Mouse (Mus musculus) MEL (cell line): ENCODE data around the gene Nek2. TPM values are rescaled to one million over a fixed set of nuclear protein-coding genes. Genes with fewer than 3 reads are reported as not detected.

Source experiments
- DNase-seq: peaks from one replicate; pipeline ENCODE4 v3.0.0; 2011; ENCODE audit warnings: low read depth, low spot score
- H3K27ac ChIP-seq: 2 replicates; pipeline ENCODE4 v1.5.1; 2012; ENCODE audit warnings: low read depth, mild to moderate bottlenecking, control low read depth, low read length, moderate library complexity; ENCODE audit not compliant: control insufficient read depth
- H3K27me3 ChIP-seq, 2 experiments: fragments of 150-350 bp in 1 of 2; sonication (generic) in 1 of 2; 2 replicates each; pipeline ENCODE4 v1.6.1; 2012; ENCODE audit warnings: low read length in 2 of 2, mild to moderate bottlenecking in 2 of 2, improper control_type of control experiment in 1 of 2, moderate library complexity in 1 of 2; ENCODE audit not compliant: insufficient read depth in 2 of 2, control insufficient read depth in 1 of 2
- H3K36me3 ChIP-seq, 2 experiments: 2 replicates each; pipeline ENCODE4 v1.6.1; 2012 to 2014; ENCODE audit warnings: low read length in 2 of 2, improper control_type of control experiment in 1 of 2, inconsistent platforms in 1 of 2, mild to moderate bottlenecking in 1 of 2; ENCODE audit not compliant: insufficient read depth in 2 of 2, control insufficient read depth in 1 of 2
- H3K4me1 ChIP-seq, 2 experiments: fragments of 150-350 bp in 1 of 2; sonication (generic) in 1 of 2; 2 replicates each; pipeline ENCODE4 v1.6.1; 2012; ENCODE audit warnings: low read length in 2 of 2, improper control_type of control experiment in 1 of 2, mild to moderate bottlenecking in 1 of 2; ENCODE audit not compliant: insufficient read depth in 2 of 2, control insufficient read depth in 1 of 2
- H3K4me3 ChIP-seq, 2 experiments: fragments of 150-350 bp in 1 of 2; sonication (generic) in 1 of 2; 2 replicates each; pipeline ENCODE4 v1.5.1; 2012; ENCODE audit warnings: low read depth in 2 of 2, low read length in 2 of 2, mild to moderate bottlenecking in 2 of 2, moderate library complexity in 2 of 2, control low read depth in 1 of 2, improper control_type of control experiment in 1 of 2; ENCODE audit not compliant: control insufficient read depth in 1 of 2, insufficient read depth in 1 of 2
- H3K79me2 ChIP-seq: 2 replicates; pipeline ENCODE4 v1.6.1; 2012; ENCODE audit warnings: mild to moderate bottlenecking, low read length, moderate library complexity; ENCODE audit not compliant: control insufficient read depth, poor library complexity, insufficient read depth
- H3K9ac ChIP-seq: 2 replicates; pipeline ENCODE4 v1.6.1; 2012; ENCODE audit warnings: low read depth, mild to moderate bottlenecking, control low read depth, low read length, moderate library complexity; ENCODE audit not compliant: control insufficient read depth, poor library complexity, severe bottlenecking
- H3K9me3 ChIP-seq: fragments of 150-350 bp; sonication (generic); replicated peaks from 2 replicates; pipeline ENCODE4 v1.6.1; 2012; ENCODE audit warnings: mild to moderate bottlenecking, low read length, improper control_type of control experiment, moderate library complexity; ENCODE audit not compliant: insufficient read depth
- CHD1 ChIP-seq: IDR thresholded peaks from 2 replicates; pipeline ENCODE4 v1.6.1; 2012; ENCODE audit warnings: low read depth, mild to moderate bottlenecking, inconsistent platforms, low read length, improper control_type of control experiment
- CHD2 ChIP-seq: IDR thresholded peaks from 2 replicates; pipeline ENCODE4 v1.6.1; 2011; ENCODE audit warnings: low read length, improper control_type of control experiment
- E2F4 ChIP-seq: IDR thresholded peaks from 2 replicates; pipeline ENCODE4 v1.6.1; 2011; ENCODE audit warnings: low read depth, low read length, improper control_type of control experiment, borderline replicate concordance
- ELF1 ChIP-seq: IDR thresholded peaks from 2 replicates; pipeline ENCODE4 v1.6.1; 2014; ENCODE audit warnings: low read depth, mild to moderate bottlenecking, inconsistent platforms, low read length, improper control_type of control experiment, moderate library complexity
- EP300 ChIP-seq, 2 experiments: IDR thresholded peaks; 2 replicates each; pipeline ENCODE4 v1.6.1; 2011; ENCODE audit warnings: improper control_type of control experiment in 2 of 2, low read length in 2 of 2, low read depth in 1 of 2, mild to moderate bottlenecking in 1 of 2
- GABPA ChIP-seq: IDR thresholded peaks from 2 replicates; pipeline ENCODE4 v1.6.1; 2012; ENCODE audit warnings: low read depth, mild to moderate bottlenecking, inconsistent platforms, low read length, improper control_type of control experiment, moderate library complexity
- GATA1 ChIP-seq: IDR thresholded peaks from 2 replicates; pipeline ENCODE4 v1.6.1; 2011; ENCODE audit warnings: low read depth, low read length, improper control_type of control experiment
- JUND ChIP-seq: IDR thresholded peaks from 2 replicates; pipeline ENCODE4 v1.6.1; 2011; ENCODE audit warnings: low read depth, mild to moderate bottlenecking, improper control_type of control experiment, low read length
- KAT2A ChIP-seq: conservative IDR thresholded peaks from 2 replicates; pipeline ENCODE4 v1.6.1; 2012; ENCODE audit warnings: low read depth, low read length, improper control_type of control experiment, inconsistent platforms
- MAX ChIP-seq: IDR thresholded peaks from 2 replicates; pipeline ENCODE4 v1.6.1; 2011; ENCODE audit warnings: low read length, improper control_type of control experiment
- MAZ ChIP-seq: IDR thresholded peaks from 2 replicates; pipeline ENCODE4 v1.6.1; 2012; ENCODE audit warnings: low read depth, mild to moderate bottlenecking, inconsistent platforms, low read length, improper control_type of control experiment
- MXI1 ChIP-seq: IDR thresholded peaks from 2 replicates; pipeline ENCODE4 v1.6.1; 2011; ENCODE audit warnings: mild to moderate bottlenecking, low read depth, low read length, improper control_type of control experiment
- MYC ChIP-seq: IDR thresholded peaks from 2 replicates; pipeline ENCODE4 v1.6.1; 2011; ENCODE audit warnings: low read depth, mild to moderate bottlenecking, low read length, improper control_type of control experiment, moderate library complexity
- NELFE ChIP-seq: IDR thresholded peaks from 2 replicates; pipeline ENCODE4 v1.6.1; 2011; ENCODE audit warnings: low read depth, low read length, improper control_type of control experiment
- RAD21 ChIP-seq: IDR thresholded peaks from 2 replicates; pipeline ENCODE4 v1.6.1; 2011; ENCODE audit warnings: mild to moderate bottlenecking, low read depth, low read length, improper control_type of control experiment
- RCOR1 ChIP-seq: IDR thresholded peaks from 2 replicates; pipeline ENCODE4 v1.6.1; 2012; ENCODE audit warnings: low read depth, mild to moderate bottlenecking, inconsistent platforms, low read length, improper control_type of control experiment
- TAL1 ChIP-seq: IDR thresholded peaks from 2 replicates; pipeline ENCODE4 v1.6.1; 2012; ENCODE audit warnings: mild to moderate bottlenecking, inconsistent platforms, low read length, moderate library complexity, mixed read lengths
- UBTF ChIP-seq: IDR thresholded peaks from 2 replicates; pipeline ENCODE4 v1.6.1; 2012; ENCODE audit warnings: low read depth, mild to moderate bottlenecking, inconsistent platforms, low read length, improper control_type of control experiment, moderate library complexity, borderline replicate concordance; ENCODE audit not compliant: insufficient read depth
- USF2 ChIP-seq, 2 experiments: IDR thresholded peaks; 2 replicates each; pipeline ENCODE4 v1.6.1; 2011 to 2012; ENCODE audit warnings: improper control_type of control experiment in 2 of 2, low read length in 2 of 2, borderline replicate concordance in 1 of 2, inconsistent platforms in 1 of 2, low read depth in 1 of 2, mild to moderate bottlenecking in 1 of 2; ENCODE audit not compliant: insufficient read depth in 1 of 2
- ZKSCAN1 ChIP-seq: IDR thresholded peaks from 2 replicates; pipeline ENCODE4 v1.6.1; 2012; ENCODE audit warnings: low read depth, mild to moderate bottlenecking, inconsistent platforms, low read length, improper control_type of control experiment, moderate library complexity
- ZNF384 ChIP-seq: IDR thresholded peaks from 2 replicates; pipeline ENCODE4 v1.6.1; 2012; ENCODE audit warnings: low read depth, mild to moderate bottlenecking, inconsistent platforms, low read length, improper control_type of control experiment
- polyA plus RNA-seq, 2 experiments: library from polyadenylated mRNA; stranded (reverse) in 1 of 2; unstranded in 1 of 2; fragments of >175 nt in 1 of 2; fragments of >200 nt in 1 of 2; gene quantifications; 2 replicates each; pipeline versions ENCODE4 v1.2.1 to v1.2.4; 2012; ENCODE audit warnings: low replicate concordance in 2 of 2, low read depth in 1 of 2; ENCODE audit not compliant: insufficient read length in 2 of 2, insufficient read depth in 1 of 2, missing spikeins in 1 of 2
- total RNA-seq: library from RNA; depleted of rRNA; stranded (reverse); fragments of 300-350 nt; gene quantifications from 2 replicates; pipeline ENCODE4 v1.2.3, GENCODE M21; 2012

Gene Nek2
- total and polyA plus RNA-seq, 3 experiments, result 34.9 to 56.5 TPM; not detected in 1

- Histone ChIP-seq H3K36me3 (no peaks in the 10 kb centered on the region), H3K4me1 (peaks cover 0 to 8% of the 10 kb centered on the region in 2 experiments; a peak in 1 of 4 replicates), H3K27me3 (peaks cover 0 to 2% of the 10 kb centered on the region in 2 experiments; a peak in 2 of 4 replicates)
- TF ChIP-seq MAX (no peak), KAT2A (no peak), ZKSCAN1 (no peak), TAL1 (no peak), CHD1 (no peak), GATA1 (no peak), MYC (no peak), ZNF384 (no peak), MXI1 (no peak), NELFE (no peak), RCOR1 (no peak), E2F4 (no peak), ELF1 (no peak), CHD2 (no peak), EP300 (IDR thresholded peaks at IDR 0.05; ENCODE audit: low read depth in 1 of 2, low read length in 2 of 2) (no peak)
- TF ChIP-seq, all 39 proteins: peak for 0
- no peak for DNase-seq
- Histone ChIP-seq H3K9ac (no peak overlapping the region), H3K4me3 (no peak overlapping the region), H3K27ac (no peak overlapping the region), H3K79me2 (no peaks in the 10 kb centered on the region), H3K9me3 (no peaks in the 10 kb centered on the region)
Observed at GRCm38 (mm10) chr1:191793888-191794532, 27.2 kb upstream of the Nek2 start.

- H3K9me3 ChIP-seq, result no peaks in the 10 kb centered on the region
- H3K79me2 ChIP-seq, result no peaks in the 10 kb centered on the region
- H3K36me3 ChIP-seq, result no peaks in the 10 kb centered on the region
- H3K9ac ChIP-seq, result no peak overlapping the region
- H3K4me1 ChIP-seq, result peaks cover 0 to 8% of the 10 kb centered on the region in 2 experiments; a peak in 1 of 4 replicates
- H3K4me3 ChIP-seq, result no peak overlapping the region
- TF ChIP-seq JUND (no peak), CHD2 (no peak), UBTF (no peak), CHD1 (no peak), NELFE (no peak), MAX (no peak), USF2 (IDR thresholded peaks at IDR 0.05; ENCODE audit: borderline replicate concordance in 1 of 2, insufficient read depth in 1 of 2, low read depth in 1 of 2, low read length in 2 of 2) (no peak), MAZ (no peak), GABPA (no peak), E2F4 (no peak), RAD21 (no peak)
- H3K27ac ChIP-seq, result no peak overlapping the region
- peaks cover 0 to 1% of the 10 kb centered on the region in 2 experiments; a peak in 2 of 4 replicates for H3K27me3 ChIP-seq
- no peak for DNase-seq
Observed at GRCm38 (mm10) chr1:191796238-191796896, 24.9 kb upstream of the Nek2 start.
